ENCODE assay signal across 31 mouse cellular contexts in the genomic region with DNA sequence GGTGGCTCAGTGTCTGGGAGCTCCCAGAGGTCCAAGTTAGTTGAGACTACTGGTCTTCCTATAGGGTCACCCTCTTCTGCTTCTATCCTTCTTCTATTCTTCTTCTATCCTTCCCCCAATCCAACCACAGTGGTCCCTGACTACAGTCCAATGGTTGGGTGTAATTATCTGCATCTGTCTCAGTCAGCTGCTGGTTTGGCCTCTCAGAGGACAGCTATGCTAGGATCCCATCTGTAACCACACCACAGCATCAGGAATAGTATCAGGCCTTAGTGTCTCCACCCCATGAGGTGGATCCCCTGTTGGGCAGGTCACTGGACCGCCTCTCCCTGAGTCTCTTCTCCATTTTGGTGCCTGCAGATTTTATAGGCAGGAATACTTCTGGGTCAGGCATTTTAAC. TPM values are rescaled to one million over a fixed set of nuclear protein-coding genes. Genes with fewer than 3 reads are reported as not detected.
"Had no signal": no experiment of that assay in that cellular context is flagged by ENCODE, and none has a peak within 500 bp of the region (broad histone marks: within the 10 kb centered on the region; RNA-seq: fewer than 3 reads in every experiment).

No protein-coding gene starts in this region.

- DNase-seq: heart, postnatal 10 days; heart, postnatal 36 days; heart, postnatal 4 days; kidney, adult 11 months; kidney, adult 18-20 months; kidney, adult 2 months; kidney, adult 8-10 months; kidney, adult 9 months; kidney, postnatal 10 days; kidney, postnatal 14 days; kidney, postnatal 25 days; kidney, postnatal 36 days; kidney, postnatal 4 days; layer of hippocampus, adult 9-11 months; layer of hippocampus, postnatal 36 days had no signal

- H3K4me3 ChIP-seq: heart, embryonic 10.5 days; heart, embryonic 12.5 days; heart, embryonic 13.5 days; heart, embryonic 15.5 days; hindbrain, embryonic 10.5 days; hindbrain, embryonic 12.5 days; hindbrain, embryonic 13.5 days; hindbrain, embryonic 15.5 days; intestine, embryonic 15.5 days; kidney, embryonic 15.5 days; layer of hippocampus, adult 2 months had no signal

- H3K27me3 ChIP-seq: heart, embryonic 12.5 days; heart, embryonic 13.5 days; heart, embryonic 15.5 days; hindbrain, embryonic 12.5 days; hindbrain, embryonic 13.5 days; hindbrain, embryonic 15.5 days; intestine, embryonic 15.5 days; kidney, embryonic 15.5 days had no signal

- H3K4me2 ChIP-seq: heart, embryonic 11.5 days; heart, embryonic 12.5 days; heart, embryonic 13.5 days; heart, embryonic 15.5 days; hindbrain, embryonic 12.5 days; hindbrain, embryonic 13.5 days; hindbrain, embryonic 14.5 days; hindbrain, embryonic 15.5 days; intestine, embryonic 15.5 days; kidney, embryonic 15.5 days had no signal

- H3K36me3 ChIP-seq: hindbrain, embryonic 10.5 days; hindbrain, embryonic 12.5 days; hindbrain, embryonic 13.5 days; hindbrain, embryonic 15.5 days; intestine, embryonic 15.5 days; kidney, embryonic 15.5 days had no signal

RNA-seq across cellular contexts. Expression of gene Ush2a, which starts 52.8 kb away (rescaled TPM):
- total RNA-seq: hematopoietic stem cell, adult 5-6 weeks had no signal
- polyA plus RNA-seq: heart, postnatal 0 days; kidney, adult 2 months; kidney, postnatal 0 days had no signal
